Mouse (Mus musculus) layer of hippocampus, postnatal 25 days (tissue): ENCODE data around the gene Abca8a. TPM values are rescaled to one million over a fixed set of nuclear protein-coding genes. Genes with fewer than 3 reads are reported as not detected.

Source experiments
- DNase-seq, 2 experiments: peaks; one replicate each; pipeline ENCODE4 v3.0.0; 2022; ENCODE audit warnings: mixed read lengths in 2 of 2, low spot score in 1 of 2; ENCODE audit errors: extremely low spot score in 1 of 2
- total RNA-seq, 2 experiments: library from RNA; stranded (reverse); gene quantifications; 2 replicates each; pipeline ENCODE4 v1.2.3; 2021

Abca8a gene
- 1 to 10 TPM; 2.3 to 2.6 TPM for total RNA-seq

- DNase-seq: no peak
These were observed at the start of gene Abca8a for GRCm38 (mm10) chr11:110095858-110096257. Gene Abca8a (minus strand): TSS chr11:110095978.

GRCm38 (mm10) chr11:110145421-110145820, 49.6 kb upstream of the Abca8a start:
- DNase-seq: no peak

GRCm38 (mm10) chr11:110130760-110131159, 35.0 kb upstream of the Abca8a start:
- DNase-seq: no peak

GRCm38 (mm10) chr11:110111137-110111536, 15.4 kb upstream of the Abca8a start:
- no peak for DNase-seq

GRCm38 (mm10) chr11:110101437-110101836, 5.7 kb upstream of the Abca8a start:
- no peak for DNase-seq

GRCm38 (mm10) chr11:110098901-110099300, 3.1 kb upstream of the Abca8a start:
- no peak for DNase-seq

- DNase-seq: no peak
These were observed 1.7 kb upstream of the Abca8a start for GRCm38 (mm10) chr11:110097465-110097864.

- no peak for DNase-seq
These were observed 865 bp downstream of the Abca8a start for GRCm38 (mm10) chr11:110094846-110095380.

GRCm38 (mm10) chr11:110094236-110094635, 1.5 kb downstream of the Abca8a start:
- no peak for DNase-seq

GRCm38 (mm10) chr11:110091328-110091727, 4.5 kb downstream of the Abca8a start:
- DNase-seq: no peak

GRCm38 (mm10) chr11:110072158-110072557, 23.6 kb downstream of the Abca8a start:
- no peak for DNase-seq

- no peak for DNase-seq
These were observed 34.7 kb downstream of the Abca8a start for GRCm38 (mm10) chr11:110061032-110061431.

- DNase-seq: no peak
These were observed 35.7 kb downstream of the Abca8a start for GRCm38 (mm10) chr11:110060127-110060526.

GRCm38 (mm10) chr11:110053681-110054080, 42.1 kb downstream of the Abca8a start:
- no peak for DNase-seq

- no peak for DNase-seq
These were observed 58.0 kb downstream of the Abca8a start for GRCm38 (mm10) chr11:110037795-110038194.

- DNase-seq: no peak
These were observed 66.7 kb downstream of the Abca8a start for GRCm38 (mm10) chr11:110028913-110029695.

- no peak for DNase-seq
These were observed 84.8 kb downstream of the Abca8a start for GRCm38 (mm10) chr11:110010836-110011546.

GRCm38 (mm10) chr11:109995624-109996023, 100.2 kb downstream of the Abca8a start, which contains the start of gene Abca8b:
Gene Abca8b (minus strand): TSS chr11:109995845.
- DNase-seq: peak; percentile 61 to 63

- DNase-seq: peak in 1 of 2 experiments; percentile 13
These were observed 100.8 kb downstream of the Abca8a start for GRCm38 (mm10) chr11:109995013-109995412.

GRCm38 (mm10) chr11:109994014-109994413, 101.8 kb downstream of the Abca8a start:
- DNase-seq: no peak

GRCm38 (mm10) chr11:109991270-109991669, 104.5 kb downstream of the Abca8a start:
- DNase-seq: no peak
